Mouse (Mus musculus): ENCODE results near the gene Heatr6. TPM values are rescaled to one million over a fixed set of nuclear protein-coding genes. Genes with fewer than 3 reads are reported as not detected.

Heatr6 gene
- total RNA-seq, 2 experiments from 2014 or later: 12.3 to 14.8 TPM

GRCm38 (mm10) chr11:83792316-83792914 lies 38.9 kb downstream of the Heatr6 start:
- DNase-seq (ENCODE audit: low spot score in 2 of 2): no peak
- intact Hi-C loops (cut with DNase I): no loop called here

GRCm38 (mm10) chr11:83793264-83793663 lies 39.8 kb downstream of the Heatr6 start:
- DNase-seq (ENCODE audit: low spot score in 2 of 2): no peak
- intact Hi-C loops (cut with DNase I): no loop called here

- intact Hi-C loops (cut with DNase I): no loop called here
- DNase-seq (ENCODE audit: low spot score in 2 of 2): peak in 1 of 2 experiments; percentile 16
These were observed 42.6 kb downstream of the Heatr6 start for GRCm38 (mm10) chr11:83796112-83796511.

- intact Hi-C loops (cut with DNase I): no loop called here
- DNase-seq (ENCODE audit: low spot score in 2 of 2): no peak
These were observed 43.6 kb downstream of the Heatr6 start for GRCm38 (mm10) chr11:83796980-83797608.

GRCm38 (mm10) chr11:83799871-83800430 lies 46.5 kb downstream of the Heatr6 start:
- no peak for DNase-seq (ENCODE audit: low spot score in 2 of 2)
- intact Hi-C loops (cut with DNase I): no loop called here

GRCm38 (mm10) chr11:83802166-83802565 lies 48.7 kb downstream of the Heatr6 start:
- intact Hi-C loops (cut with DNase I): no loop called here
- no peak for DNase-seq (ENCODE audit: low spot score in 2 of 2)

- DNase-seq (ENCODE audit: low spot score in 2 of 2): no peak
- intact Hi-C loops (cut with DNase I): no loop called here
These were observed 49.1 kb downstream of the Heatr6 start for GRCm38 (mm10) chr11:83802581-83802980.

- intact Hi-C loops (cut with DNase I): no loop called here
- DNase-seq (ENCODE audit: low spot score in 2 of 2): no peak
These were observed 56.9 kb downstream of the Heatr6 start for GRCm38 (mm10) chr11:83810441-83810840.

- intact Hi-C loops (cut with DNase I): loop anchor here (2.0 kb wide), 1 partner anchor 122 kb away; no protein-coding TSS in a partner anchor
- DNase-seq (ENCODE audit: low spot score in 2 of 2): no peak
These were observed 61.7 kb downstream of the Heatr6 start for GRCm38 (mm10) chr11:83815191-83815590.

GRCm38 (mm10) chr11:83815628-83816027 lies 62.1 kb downstream of the Heatr6 start:
- peak; percentile 42 to 44 for DNase-seq (ENCODE audit: low spot score in 2 of 2)
- intact Hi-C loops (cut with DNase I): loop anchor here (2.0 kb wide), 1 partner anchor 121 kb away; no protein-coding TSS in a partner anchor

- DNase-seq (ENCODE audit: low spot score in 2 of 2): no peak
- intact Hi-C loops (cut with DNase I): no loop called here
These were observed 63.6 kb downstream of the Heatr6 start for GRCm38 (mm10) chr11:83817048-83817447.

- no peak for DNase-seq (ENCODE audit: low spot score in 2 of 2)
- intact Hi-C loops (cut with DNase I): no loop called here
These were observed 64.5 kb downstream of the Heatr6 start for GRCm38 (mm10) chr11:83817994-83818393.

- intact Hi-C loops (cut with DNase I): no loop called here
- DNase-seq (ENCODE audit: low spot score in 2 of 2): no peak
These were observed 65.2 kb downstream of the Heatr6 start for GRCm38 (mm10) chr11:83818591-83819127.

- intact Hi-C loops (cut with DNase I): no loop called here
- no peak for DNase-seq (ENCODE audit: low spot score in 2 of 2)
These were observed 66.4 kb downstream of the Heatr6 start for GRCm38 (mm10) chr11:83819806-83820483.

GRCm38 (mm10) chr11:83826142-83826541 lies 72.6 kb downstream of the Heatr6 start:
- intact Hi-C loops (cut with DNase I): no loop called here
- no peak for DNase-seq (ENCODE audit: low spot score in 2 of 2)

GRCm38 (mm10) chr11:83828553-83829142 lies 75.2 kb downstream of the Heatr6 start:
- no peak for DNase-seq (ENCODE audit: low spot score in 2 of 2)
- intact Hi-C loops (cut with DNase I): no loop called here

- intact Hi-C loops (cut with DNase I): no loop called here
- no peak for DNase-seq (ENCODE audit: low spot score in 2 of 2)
These were observed 78.9 kb downstream of the Heatr6 start for GRCm38 (mm10) chr11:83832389-83832788.

Measured in left cerebral cortex, postnatal 25 days (tissue).